Mouse (Mus musculus) C2C12 (cell line): ENCODE results near the gene Snx29.

Experiments
- CEBPB ChIP-seq: IDR thresholded peaks from one replicate; pipeline ENCODE4 v1.6.1; 2011; ENCODE audit warnings: low read depth, mild to moderate bottlenecking, control low read depth, moderate library complexity
- CTCF ChIP-seq: IDR thresholded peaks from one replicate; pipeline ENCODE4 v1.5.1; 2011; ENCODE audit not compliant: control insufficient read depth, insufficient read depth, insufficient read length
- FOSL1 ChIP-seq: IDR thresholded peaks from one replicate; pipeline ENCODE4 v1.8.0; 2011; ENCODE audit warnings: mild to moderate bottlenecking, low read length; ENCODE audit not compliant: poor library complexity, insufficient read depth, severe bottlenecking
- MYOD1 ChIP-seq: IDR thresholded peaks from one replicate; pipeline ENCODE4 v1.6.1; 2011; ENCODE audit warnings: low read depth; ENCODE audit not compliant: control insufficient read depth, insufficient read length
- USF1 ChIP-seq: IDR thresholded peaks from one replicate; pipeline ENCODE4 v1.6.1; 2011; ENCODE audit warnings: low read depth, mild to moderate bottlenecking, control low read depth, moderate library complexity

- no peak for TF ChIP-seq CTCF
- TF ChIP-seq USF1 = no peak
- TF ChIP-seq CEBPB = no peak
- no peak for TF ChIP-seq FOSL1
- no peak for TF ChIP-seq MYOD1
Measured at GRCm38 (mm10) chr16:11731014-11731535, 408.4 kb downstream of the Snx29 start.
